Mouse (Mus musculus) heart, embryonic 14.5 days (tissue): ENCODE measurements around the gene Sel1l3. TPM values are rescaled to one million over a fixed set of nuclear protein-coding genes. Genes with fewer than 3 reads are reported as not detected.

Experiments used
- ATAC-seq: fragments of 200-750 bp; cut with Nextera tagmentation; 2 replicates; pipeline ENCODE4 v1.8.0; 2017; ENCODE audit warnings: low read depth, moderate TSS enrichment; ENCODE audit not compliant: insufficient number of reproducible peaks, insufficient read depth, low FRiP score
- H3K27ac ChIP-seq, 2 experiments: fragments of 200-500 bp in 1 of 2; fragments of 300-500 bp in 1 of 2; sonication (generic) in 1 of 2; replicated peaks in 1 of 2; 2 replicates each; pipeline ENCODE4 v1.5.1; 2012 to 2014; ENCODE audit warnings: low read depth in 2 of 2, low read length in 2 of 2, control low read depth in 1 of 2, mild to moderate bottlenecking in 1 of 2, mixed read lengths in 1 of 2; ENCODE audit not compliant: control insufficient read depth in 1 of 2, insufficient read depth in 1 of 2
- H3K27me3 ChIP-seq: fragments of 300-500 bp; sonication (generic); 2 replicates; pipeline ENCODE4 v1.6.1; 2014; ENCODE audit warnings: mild to moderate bottlenecking, low read length, control low read depth; ENCODE audit not compliant: control insufficient read depth, insufficient read depth
- H3K36me3 ChIP-seq: fragments of 300-500 bp; sonication (generic); 2 replicates; pipeline ENCODE4 v1.6.1; 2014; ENCODE audit warnings: mild to moderate bottlenecking, control low read depth, low read length, mixed read lengths; ENCODE audit not compliant: control insufficient read depth, insufficient read depth
- H3K4me1 ChIP-seq, 2 experiments: fragments of 200-500 bp in 1 of 2; fragments of 300-500 bp in 1 of 2; sonication (generic) in 1 of 2; 2 replicates each; pipeline ENCODE4 v1.6.1; 2012 to 2014; ENCODE audit warnings: low read length in 2 of 2, control low read depth in 1 of 2, mixed read lengths in 1 of 2; ENCODE audit not compliant: control insufficient read depth in 2 of 2, insufficient read depth in 2 of 2
- H3K4me2 ChIP-seq: fragments of 300-500 bp; sonication (generic); 2 replicates; pipeline ENCODE4 v1.6.1; 2014; ENCODE audit warnings: mild to moderate bottlenecking, low read length
- H3K4me3 ChIP-seq, 2 experiments: fragments of 200-500 bp in 1 of 2; fragments of 300-500 bp in 1 of 2; sonication (generic) in 1 of 2; 2 replicates each; pipeline ENCODE4 v1.5.1; 2012 to 2014; ENCODE audit warnings: low read length in 2 of 2, mild to moderate bottlenecking in 2 of 2, control low read depth in 1 of 2, low read depth in 1 of 2, moderate library complexity in 1 of 2; ENCODE audit not compliant: control insufficient read depth in 1 of 2, insufficient read depth in 1 of 2
- H3K9ac ChIP-seq: fragments of 300-500 bp; sonication (generic); 2 replicates; pipeline ENCODE4 v1.6.1; 2014; ENCODE audit warnings: mild to moderate bottlenecking, low read length
- H3K9me3 ChIP-seq: fragments of 300-500 bp; sonication (generic); 2 replicates; pipeline ENCODE4 v1.6.1; 2016; ENCODE audit warnings: low read length, control low read depth; ENCODE audit not compliant: control insufficient read depth
- WGBS: fragments of 180-500 bp; shearing (Covaris S2); extraction: QIAGEN DNeasy Blood & Tissue Kit; methylation state at CpG from one replicate; pipeline ENCODE4 v1.1.7; 2014; 5-methylcytosine and 5-hydroxymethylcytosine counted together
- polyA plus RNA-seq: library from polyadenylated mRNA; unstranded; fragments of >200 nt; fragmentation: Nextera tagmentation; extraction: Ambion mirVana; gene quantifications from 2 replicates; pipeline ENCODE4 v1.2.1, GENCODE M21; 2014

Gene Sel1l3
- polyA plus RNA-seq, 1 experiment from 2014 or later: 1.7 TPM

DNA sequence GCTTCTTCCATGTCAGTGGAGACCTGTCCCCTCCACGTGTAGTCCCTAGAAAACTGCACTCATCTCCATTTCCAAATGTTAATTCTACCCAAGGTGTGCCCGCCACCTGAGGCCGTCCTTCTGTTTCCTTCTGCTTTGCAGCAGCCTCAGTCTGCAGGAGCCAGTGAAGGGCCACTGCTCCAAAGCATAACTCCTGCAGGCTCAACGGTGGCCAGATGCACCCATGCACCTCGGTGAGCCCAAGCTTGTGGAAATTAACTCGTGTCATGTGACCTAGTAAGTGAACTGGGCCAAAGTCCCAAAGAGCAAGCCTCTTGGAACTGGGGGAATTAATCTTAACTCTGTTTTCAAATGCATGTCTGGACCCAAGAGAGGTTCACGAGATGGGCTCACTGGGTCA lies 40.8 kb downstream of the Sel1l3 start:
- Histone ChIP-seq H3K9me3 (no peaks in the 10 kb centered on the region), H3K4me3 (no peak overlapping the region), H3K9ac (no peak overlapping the region), H3K4me2 (no peak overlapping the region), H3K36me3 (no peaks in the 10 kb centered on the region), H3K27me3 (no peaks in the 10 kb centered on the region), H3K27ac (no peak overlapping the region), H3K4me1 (peaks cover 9 to 15% of the 10 kb centered on the region in 2 experiments)
- WGBS: 88% methylated on average over 7 of the region's 7 CpGs
- ATAC-seq: no peak

DNA sequence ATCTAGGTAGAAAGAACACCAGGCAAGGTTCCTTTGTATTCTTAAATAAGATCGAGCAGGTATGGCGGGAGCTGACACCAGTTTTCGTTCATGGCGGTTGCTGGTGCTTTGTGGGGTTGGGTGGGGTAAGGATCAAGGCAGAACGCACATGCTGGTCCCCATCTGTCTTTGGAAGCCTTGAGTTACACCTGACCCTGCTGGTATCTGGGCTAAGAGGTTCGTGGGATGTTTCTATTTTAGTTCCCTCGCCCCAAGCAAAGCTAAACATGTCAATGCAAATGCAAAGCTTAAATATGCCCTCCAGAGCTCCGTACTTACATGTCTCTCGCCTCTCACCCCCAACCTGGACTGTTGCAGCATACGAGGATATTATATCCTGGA lies 41.5 kb downstream of the Sel1l3 start:
- Histone ChIP-seq H3K4me3 (no peak overlapping the region), H3K9me3 (no peaks in the 10 kb centered on the region), H3K36me3 (no peaks in the 10 kb centered on the region), H3K9ac (no peak overlapping the region), H3K27me3 (no peaks in the 10 kb centered on the region), H3K4me2 (no peak overlapping the region), H3K4me1 (peaks cover 9 to 15% of the 10 kb centered on the region in 2 experiments), H3K27ac (no peak overlapping the region)
- WGBS: 75% methylated on average over 10 of the region's 10 CpGs
- no peak for ATAC-seq

DNA sequence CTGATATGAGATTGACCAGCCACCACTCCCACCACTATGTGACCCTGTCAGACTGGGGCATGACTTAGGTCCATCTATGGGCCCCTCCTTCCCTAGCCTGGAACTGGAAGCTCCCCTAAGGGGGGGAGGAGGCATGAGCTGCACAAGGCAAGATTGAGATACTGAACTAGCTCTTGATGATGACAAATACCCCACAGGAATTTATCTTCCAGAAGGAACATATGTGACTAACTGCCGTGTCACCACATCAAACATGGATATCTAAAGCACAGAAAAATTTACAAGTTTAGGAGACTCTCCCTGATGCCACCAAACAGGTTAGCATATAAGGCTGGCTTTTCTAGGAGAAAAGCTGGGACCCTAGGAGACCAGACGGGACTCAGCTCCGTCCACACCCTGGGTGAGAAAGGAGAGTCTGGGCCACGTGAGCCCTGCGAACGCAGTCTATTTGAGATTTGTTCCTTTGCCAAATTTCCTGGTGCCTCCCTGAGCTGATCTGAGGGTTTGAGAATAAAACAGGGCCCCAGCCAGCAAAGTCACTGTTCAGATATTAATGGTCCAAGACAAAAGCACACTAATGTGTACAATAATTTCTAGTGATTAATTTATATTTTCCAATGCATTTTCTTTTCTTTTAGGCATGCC lies 42.0 kb downstream of the Sel1l3 start:
- no peak overlapping the region for H3K27ac ChIP-seq
- H3K4me1 ChIP-seq: peaks cover 9 to 10% of the 10 kb centered on the region in 2 experiments
- no peaks in the 10 kb centered on the region for H3K36me3 ChIP-seq
- no peak overlapping the region for H3K4me2 ChIP-seq
- no peaks in the 10 kb centered on the region for H3K27me3 ChIP-seq
- H3K9me3 ChIP-seq: no peaks in the 10 kb centered on the region
- no peak overlapping the region for H3K9ac ChIP-seq
- no peak for ATAC-seq
- WGBS: 72% methylated on average over 6 of the region's 6 CpGs
- no peak overlapping the region for H3K4me3 ChIP-seq

DNA sequence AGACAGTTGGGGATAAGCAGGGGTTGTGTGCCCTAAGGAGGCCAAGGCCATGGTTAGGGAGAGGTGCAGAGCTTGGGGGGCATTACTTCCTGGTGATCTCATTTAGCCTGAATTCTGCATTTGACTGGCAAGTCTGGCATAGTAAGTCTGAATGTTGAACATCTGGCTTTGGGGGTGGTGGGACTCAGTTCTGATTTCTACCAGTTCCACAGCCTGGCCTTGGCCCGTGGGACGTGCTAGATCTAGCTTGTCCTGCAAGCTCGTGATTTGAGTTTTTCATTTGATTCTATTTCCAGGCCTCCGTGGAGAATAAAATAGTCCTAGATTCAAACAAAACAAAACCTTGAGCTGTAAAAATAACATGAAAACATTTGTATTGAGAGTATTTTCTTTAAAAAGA lies 46.2 kb downstream of the Sel1l3 start:
- Histone ChIP-seq H3K9ac (no peak overlapping the region), H3K36me3 (no peaks in the 10 kb centered on the region), H3K4me1 (no peaks in the 10 kb centered on the region), H3K27ac (no peak overlapping the region), H3K4me2 (no peak overlapping the region), H3K9me3 (no peaks in the 10 kb centered on the region), H3K27me3 (no peaks in the 10 kb centered on the region), H3K4me3 (no peak overlapping the region)
- ATAC-seq: no peak
- WGBS: 87% methylated on average over 4 of the region's 4 CpGs

DNA sequence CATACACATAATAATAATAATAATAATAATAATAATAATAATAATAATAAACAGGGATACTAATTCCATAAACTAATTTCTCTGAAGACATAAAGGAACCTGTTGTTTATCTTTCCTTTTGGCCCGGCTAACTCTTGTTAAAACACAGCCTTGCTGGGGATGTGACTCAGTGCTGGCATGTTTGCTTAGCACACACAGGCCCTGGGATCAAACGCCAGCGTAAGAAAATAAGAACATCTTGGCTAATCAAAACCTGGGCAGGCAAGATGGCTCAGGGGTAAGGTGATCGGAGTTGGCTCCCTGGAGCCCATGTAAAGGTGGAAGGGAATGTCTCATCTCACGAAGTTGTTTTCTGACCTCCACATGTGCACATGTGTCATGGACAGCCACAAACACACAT lies 48.1 kb downstream of the Sel1l3 start:
- no peaks in the 10 kb centered on the region for H3K36me3 ChIP-seq
- no peaks in the 10 kb centered on the region for H3K4me1 ChIP-seq
- H3K27ac ChIP-seq: no peak overlapping the region
- no peak overlapping the region for H3K4me3 ChIP-seq
- ATAC-seq: no peak
- H3K4me2 ChIP-seq: no peak overlapping the region
- no peaks in the 10 kb centered on the region for H3K27me3 ChIP-seq
- no peak overlapping the region for H3K9ac ChIP-seq
- WGBS: 77% methylated on average over 5 of the region's 5 CpGs
- no peaks in the 10 kb centered on the region for H3K9me3 ChIP-seq

DNA sequence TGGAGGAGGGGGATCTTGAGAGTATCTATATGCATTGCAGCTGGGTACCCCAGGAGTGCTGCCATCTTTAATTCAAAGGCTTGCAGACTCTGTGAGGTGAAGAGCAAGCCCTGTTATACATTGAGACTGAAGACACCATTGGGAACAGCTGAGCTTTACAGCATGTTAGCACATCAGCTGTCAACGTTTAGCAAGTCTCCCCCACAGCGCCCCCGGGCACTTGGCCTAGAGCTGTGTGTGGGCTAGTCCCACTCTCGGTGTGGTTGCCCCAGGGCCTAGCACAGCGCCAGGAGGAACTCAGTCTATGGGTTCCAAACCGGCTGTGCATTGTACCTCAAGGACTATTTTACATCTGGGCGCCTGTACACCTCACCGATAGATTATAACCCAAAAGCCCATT lies 51.3 kb downstream of the Sel1l3 start:
- Histone ChIP-seq H3K4me3 (no peak overlapping the region), H3K9me3 (no peaks in the 10 kb centered on the region), H3K36me3 (no peaks in the 10 kb centered on the region), H3K4me1 (no peaks in the 10 kb centered on the region), H3K27me3 (no peaks in the 10 kb centered on the region), H3K9ac (no peak overlapping the region), H3K27ac (no peak overlapping the region), H3K4me2 (no peak overlapping the region)
- ATAC-seq: no peak
- 89% methylated on average over 8 of the region's 8 CpGs for WGBS

DNA sequence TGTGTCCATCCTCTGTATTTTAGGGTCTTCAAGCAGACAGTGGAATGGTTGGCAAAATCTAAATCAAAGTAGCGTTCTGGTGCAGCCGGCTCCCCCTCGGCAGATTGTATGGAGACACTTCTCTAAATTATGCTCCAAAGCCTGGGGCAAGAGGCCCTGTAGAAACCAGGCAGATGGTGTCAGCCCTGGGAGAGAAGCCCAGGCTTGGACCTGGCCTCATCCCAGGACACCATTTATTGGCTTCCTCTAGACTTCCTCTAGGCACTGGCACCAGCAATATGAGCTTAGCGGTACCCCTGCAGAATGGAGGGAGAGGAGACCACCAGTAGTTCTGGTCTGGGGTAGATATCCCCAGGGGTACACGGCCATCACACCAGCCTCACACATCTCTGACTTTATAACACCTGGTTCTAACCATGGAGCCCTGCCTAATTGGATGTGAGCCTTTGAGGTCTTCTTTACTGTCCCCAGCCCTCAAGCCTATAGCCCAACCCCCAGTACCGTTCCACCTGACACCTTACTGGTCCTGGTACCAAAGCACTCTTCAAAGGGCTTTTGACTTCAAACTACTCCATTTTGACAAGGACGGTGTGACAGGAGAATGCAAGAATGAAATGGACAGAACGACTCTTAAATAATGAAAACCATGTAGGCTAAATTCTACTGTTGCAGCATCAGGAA lies 52.1 kb downstream of the Sel1l3 start:
- no peaks in the 10 kb centered on the region for H3K9me3 ChIP-seq
- H3K4me1 ChIP-seq: no peaks in the 10 kb centered on the region
- H3K27me3 ChIP-seq: no peaks in the 10 kb centered on the region
- H3K4me2 ChIP-seq: no peak overlapping the region
- H3K36me3 ChIP-seq: no peaks in the 10 kb centered on the region
- H3K27ac ChIP-seq: no peak overlapping the region
- H3K4me3 ChIP-seq: no peak overlapping the region
- WGBS: 86% methylated on average over 8 of the region's 8 CpGs
- H3K9ac ChIP-seq: no peak overlapping the region
- ATAC-seq: no peak

DNA sequence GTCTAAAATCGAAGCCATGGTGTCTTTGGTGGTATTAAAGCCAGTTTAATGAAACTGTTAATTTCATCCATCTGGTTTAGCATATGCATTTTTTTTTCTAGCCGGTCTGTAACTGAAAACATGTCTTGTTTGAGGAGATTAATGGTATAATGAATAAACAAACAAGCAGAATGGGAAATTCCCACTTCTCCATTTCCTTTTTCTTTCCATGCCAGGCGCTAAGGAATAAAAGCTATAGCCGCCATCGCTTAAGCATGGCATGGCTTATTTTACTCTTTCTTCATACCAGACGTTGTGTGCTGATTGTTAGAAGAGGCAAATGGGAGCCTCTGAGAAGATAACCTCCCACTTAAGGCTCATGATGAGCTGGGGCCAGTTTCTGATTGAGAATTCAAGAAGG lies 53.5 kb downstream of the Sel1l3 start:
- Histone ChIP-seq H3K4me1 (no peaks in the 10 kb centered on the region), H3K4me2 (no peak overlapping the region), H3K9ac (no peak overlapping the region), H3K27me3 (no peaks in the 10 kb centered on the region), H3K9me3 (no peaks in the 10 kb centered on the region), H3K4me3 (no peak overlapping the region), H3K27ac (no peak overlapping the region), H3K36me3 (no peaks in the 10 kb centered on the region)
- WGBS: 80% methylated on average over 6 of the region's 6 CpGs
- ATAC-seq: no peak
